Mouse (Mus musculus): ENCODE data around the gene Psmb9. TPM values are rescaled to one million over a fixed set of nuclear protein-coding genes. Genes with fewer than 3 reads are reported as not detected.

The Psmb9 gene
- polyA plus RNA-seq, 2 experiments from 2014 or later = 280 to 324 TPM

DNA sequence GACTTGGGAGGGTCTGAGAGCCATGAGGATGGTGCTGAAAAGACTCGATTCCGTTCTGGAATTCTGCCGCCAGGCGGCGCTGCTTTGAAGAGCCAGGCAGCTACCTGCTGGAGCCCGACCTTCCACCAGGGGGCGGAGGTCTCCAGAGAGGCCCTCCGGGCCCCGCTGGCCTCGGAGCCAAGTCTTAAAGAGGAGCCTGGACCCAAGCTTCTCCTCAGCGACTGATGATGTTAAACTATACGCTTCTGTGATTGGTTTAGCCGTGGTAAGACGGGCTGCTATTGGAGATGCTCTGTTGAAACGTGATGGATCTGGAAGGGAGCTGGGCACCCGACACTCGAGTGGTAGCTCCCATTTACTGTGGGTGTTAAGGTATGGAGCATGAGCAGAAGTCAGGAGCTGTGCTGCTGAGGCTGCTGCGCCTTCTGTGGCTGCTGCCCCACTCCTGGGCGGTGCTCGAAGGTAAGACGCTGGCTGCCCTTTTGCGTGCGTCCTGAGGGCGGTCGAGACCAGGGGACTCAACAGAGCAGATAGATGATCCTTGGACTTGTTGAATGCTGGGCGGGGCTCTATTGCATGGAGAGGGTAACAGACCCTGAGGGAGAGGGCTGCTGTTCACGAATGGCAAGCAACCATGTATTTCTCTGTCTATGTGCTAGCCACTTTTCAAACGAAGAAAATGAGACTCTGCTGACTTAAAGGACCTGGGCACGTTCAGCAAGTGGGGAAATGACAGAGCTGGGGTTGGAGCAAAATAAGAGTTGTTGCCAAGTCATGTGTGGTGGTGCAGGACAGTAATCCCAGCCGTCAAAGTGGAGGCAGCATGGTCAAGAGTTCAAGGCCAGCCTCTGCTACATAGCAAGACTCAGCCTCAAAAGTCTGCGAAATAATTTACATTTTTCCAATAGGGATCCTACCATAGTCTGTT, 52.0 kb downstream of the Psmb9 start:
- ATAC-seq = peak; percentile 100

- no peak for ATAC-seq
Measured at GRCm38 (mm10) chr17:34134451-34134850, 53.1 kb downstream of the Psmb9 start.

DNA sequence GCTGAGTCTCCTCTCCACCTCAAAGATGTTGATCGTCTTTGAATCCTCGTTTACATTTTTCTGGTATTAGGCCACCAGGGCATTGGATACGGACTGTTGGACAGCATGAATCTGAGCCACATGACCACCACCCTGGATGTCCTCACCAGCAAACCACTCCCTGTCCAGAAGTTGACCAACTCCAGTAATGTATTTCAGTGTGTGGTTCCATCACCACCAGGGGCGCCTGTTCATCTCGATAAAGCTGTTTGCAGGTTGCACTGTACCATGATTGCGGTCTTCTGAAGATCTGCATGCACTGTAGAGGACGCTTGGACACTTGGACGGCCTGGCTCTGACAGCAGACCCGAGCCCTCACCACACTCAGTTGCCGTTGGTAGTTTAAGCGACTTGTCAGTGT, 54.3 kb downstream of the Psmb9 start:
- no peak for ATAC-seq

Other genes starting within 250 kb of the Psmb9 start
- 100 to 1,000 TPM; 121 to 141 TPM for gene Pfdn6, start 247.4 kb downstream of the Psmb9 start, polyA plus RNA-seq (2017; shearing (Covaris generic))
- gene Wdr46, start 247.1 kb downstream of the Psmb9 start, polyA plus RNA-seq (2017; shearing (Covaris generic)) = 10 to 100 TPM; 11.5 to 14.3 TPM
- 10 to 100 TPM; 13.2 to 21.0 TPM for gene B3galt4, start 236.3 kb downstream of the Psmb9 start, polyA plus RNA-seq (2017; shearing (Covaris generic))
- gene Vps52, start 232.0 kb downstream of the Psmb9 start, polyA plus RNA-seq (2017; shearing (Covaris generic)) = 10 to 100 TPM; 27.4 to 47.4 TPM
- 1,000 to 10,000 TPM; 6,766 to 6,959 TPM for gene Rps18, start 231.8 kb downstream of the Psmb9 start, polyA plus RNA-seq (2017; shearing (Covaris generic))
- gene H2-K1, start 187.4 kb downstream of the Psmb9 start, polyA plus RNA-seq (2017; shearing (Covaris generic)) = 1,000 to 10,000 TPM; 5,395 to 7,513 TPM
- gene Ring1, start 163.1 kb downstream of the Psmb9 start, polyA plus RNA-seq (2017; shearing (Covaris generic)) = 1 to 10 TPM; 2.2 to 2.3 TPM
- 10 to 100 TPM; 20.9 to 21.4 TPM for gene H2-Ke6, start 159.7 kb downstream of the Psmb9 start, polyA plus RNA-seq (2017; shearing (Covaris generic))
- 10 to 100 TPM; 53.0 to 92.6 TPM for gene Slc39a7, start 156.1 kb downstream of the Psmb9 start, polyA plus RNA-seq (2017; shearing (Covaris generic))
- 10 to 100 TPM; 11.2 to 12.5 TPM for gene Rxrb, start 156.0 kb downstream of the Psmb9 start, polyA plus RNA-seq (2017; shearing (Covaris generic))
- under 1 TPM; 0.15 to 0.42 TPM for gene Col11a2, start 148.3 kb downstream of the Psmb9 start, polyA plus RNA-seq (2017; shearing (Covaris generic))
- 10 to 100 TPM; 56.0 to 68.2 TPM for gene H2-Oa, start 95.4 kb downstream of the Psmb9 start, polyA plus RNA-seq (2017; shearing (Covaris generic))
- gene H2-DMa, start 68.2 kb downstream of the Psmb9 start, polyA plus RNA-seq (2017; shearing (Covaris generic)) = 100 to 1,000 TPM; 144 to 205 TPM
- gene Brd2, start 65.1 kb downstream of the Psmb9 start, polyA plus RNA-seq (2017; shearing (Covaris generic)) = 100 to 1,000 TPM; 108 to 154 TPM
- gene H2-DMb2, start 44.5 kb downstream of the Psmb9 start, polyA plus RNA-seq (2017; shearing (Covaris generic)) = 10 to 100 TPM in 1 of 2 experiments, 1 to 10 TPM in 1; 3.7 to 27.1 TPM
- gene H2-DMb1, start 34.7 kb downstream of the Psmb9 start, polyA plus RNA-seq (2017; shearing (Covaris generic)) = 1 to 10 TPM; 3.4 to 6.2 TPM
- 100 to 1,000 TPM; 163 to 238 TPM for gene Tap1, start 211 bp downstream of the Psmb9 start, polyA plus RNA-seq (2017; shearing (Covaris generic))
- 100 to 1,000 TPM; 781 to 871 TPM for gene Psmb8, start 10.0 kb upstream of the Psmb9 start, polyA plus RNA-seq (2017; shearing (Covaris generic))
- 100 to 1,000 TPM in 1 of 2 experiments, 10 to 100 TPM in 1; 78.9 to 260 TPM for gene Tap2, start 15.8 kb upstream of the Psmb9 start, polyA plus RNA-seq (2017; shearing (Covaris generic))
- gene H2-Ob, start 51.1 kb upstream of the Psmb9 start, polyA plus RNA-seq (2017; shearing (Covaris generic)) = 100 to 1,000 TPM in 1 of 2 experiments, 10 to 100 TPM in 1; 81.1 to 105 TPM
- gene H2-Ab1, start 69.9 kb upstream of the Psmb9 start, polyA plus RNA-seq (2017; shearing (Covaris generic)) = 10 to 100 TPM in 1 of 2 experiments, 1 to 10 TPM in 1; 8.9 to 77.0 TPM
- 100 to 1,000 TPM in 1 of 2 experiments, 10 to 100 TPM in 1; 11.3 to 101 TPM for gene H2-Aa, start 100.1 kb upstream of the Psmb9 start, polyA plus RNA-seq (2017; shearing (Covaris generic))
- 10 to 100 TPM; 12.7 to 77.2 TPM for gene H2-Eb1, start 118.1 kb upstream of the Psmb9 start, polyA plus RNA-seq (2017; shearing (Covaris generic))
- gene H2-Eb2, start 137.9 kb upstream of the Psmb9 start, polyA plus RNA-seq (2017; shearing (Covaris generic)) = under 1 TPM in 1 of 2 experiments, not detected in 1; 0.18 TPM
- gene Btnl2, start 167.1 kb upstream of the Psmb9 start, polyA plus RNA-seq (2017; shearing (Covaris generic)) = under 1 TPM in 1 of 2 experiments, not detected in 1; 0.23 TPM
- not detected for gene Btnl1, start 189.4 kb upstream of the Psmb9 start, polyA plus RNA-seq (2017; shearing (Covaris generic))
- gene BC051142, start 211.1 kb upstream of the Psmb9 start, polyA plus RNA-seq (2017; shearing (Covaris generic)) = 1 to 10 TPM; 1.8 to 1.9 TPM